Mouse (Mus musculus): Measurements from ENCODE around the gene 4922502D21Rik.
"Not testable (repeated sequence)": the region's sequence is repeated elsewhere in the genome, so short reads cannot be mapped to it uniquely, and the experiment has no call there.

4922502D21Rik gene

GRCm38 (mm10) chr6:129331610-129332009, at the start of gene 4922502D21Rik:
4922502D21Rik (minus strand) TSS chr6:129331796.
- in situ Hi-C loops (cut with MboI; ENCODE audit: low sequenced_read_pairs) = no loop called here

GRCm38 (mm10) chr6:129380454-129380853, 48.9 kb upstream of the 4922502D21Rik start:
- in situ Hi-C loops (cut with MboI; ENCODE audit: low sequenced_read_pairs) = loop anchor here (10.0 kb wide), 1 partner anchor 144 kb away; no protein-coding TSS in a partner anchor

GRCm38 (mm10) chr6:129374937-129375471, 43.4 kb upstream of the 4922502D21Rik start:
- in situ Hi-C loops (cut with MboI; ENCODE audit: low sequenced_read_pairs) = no loop called here

GRCm38 (mm10) chr6:129369374-129370132, 38.0 kb upstream of the 4922502D21Rik start:
- in situ Hi-C loops (cut with MboI; ENCODE audit: low sequenced_read_pairs) = loop anchor here (10.0 kb wide), 2 partner anchors 105 to 515 kb away; no protein-coding TSS in a partner anchor

- in situ Hi-C loops (cut with MboI; ENCODE audit: low sequenced_read_pairs) = loop anchor here (10.0 kb wide), 2 partner anchors 101 to 511 kb away; no protein-coding TSS in a partner anchor
These were observed 34.4 kb upstream of the 4922502D21Rik start for GRCm38 (mm10) chr6:129365959-129366359.

GRCm38 (mm10) chr6:129363942-129364341, 32.3 kb upstream of the 4922502D21Rik start:
- in situ Hi-C loops (cut with MboI; ENCODE audit: low sequenced_read_pairs) = loop anchor here (10.0 kb wide), 2 partner anchors 99 to 509 kb away; no protein-coding TSS in a partner anchor

GRCm38 (mm10) chr6:129359515-129359914, 27.9 kb upstream of the 4922502D21Rik start:
- in situ Hi-C loops (cut with MboI; ENCODE audit: low sequenced_read_pairs) = no loop called here

GRCm38 (mm10) chr6:129356430-129356829, 24.8 kb upstream of the 4922502D21Rik start:
- in situ Hi-C loops (cut with MboI; ENCODE audit: low sequenced_read_pairs) = no loop called here

- in situ Hi-C loops (cut with MboI; ENCODE audit: low sequenced_read_pairs) = no loop called here
These were observed 24.2 kb upstream of the 4922502D21Rik start for GRCm38 (mm10) chr6:129355774-129356173.

- in situ Hi-C loops (cut with MboI; ENCODE audit: low sequenced_read_pairs) = no loop called here
These were observed 19.5 kb upstream of the 4922502D21Rik start for GRCm38 (mm10) chr6:129351091-129351490.

- in situ Hi-C loops (cut with MboI; ENCODE audit: low sequenced_read_pairs) = no loop called here
These were observed 18.1 kb upstream of the 4922502D21Rik start for GRCm38 (mm10) chr6:129349524-129350352.

- in situ Hi-C loops (cut with MboI; ENCODE audit: low sequenced_read_pairs) = no loop called here
These were observed 12.8 kb upstream of the 4922502D21Rik start for GRCm38 (mm10) chr6:129344408-129344807.

- in situ Hi-C loops (cut with MboI; ENCODE audit: low sequenced_read_pairs) = not testable (repeated sequence)
These were observed 10.8 kb upstream of the 4922502D21Rik start, which contains the start of gene Clec12a for GRCm38 (mm10) chr6:129342391-129342790. Clec12a (plus strand) TSS chr6:129342691.

- in situ Hi-C loops (cut with MboI; ENCODE audit: low sequenced_read_pairs) = no loop called here
These were observed 6.2 kb upstream of the 4922502D21Rik start for GRCm38 (mm10) chr6:129337751-129338150.

GRCm38 (mm10) chr6:129333674-129334078, 2.1 kb upstream of the 4922502D21Rik start:
- in situ Hi-C loops (cut with MboI; ENCODE audit: low sequenced_read_pairs) = no loop called here

- in situ Hi-C loops (cut with MboI; ENCODE audit: low sequenced_read_pairs) = loop anchor here (10.0 kb wide), 1 partner anchor 62 kb away; no protein-coding TSS in a partner anchor
These were observed 4.9 kb downstream of the 4922502D21Rik start for GRCm38 (mm10) chr6:129326568-129327150.

- in situ Hi-C loops (cut with MboI; ENCODE audit: low sequenced_read_pairs) = loop anchor here (10.0 kb wide), 1 partner anchor 61 kb away; no protein-coding TSS in a partner anchor
These were observed 5.6 kb downstream of the 4922502D21Rik start for GRCm38 (mm10) chr6:129326016-129326415.

- in situ Hi-C loops (cut with MboI; ENCODE audit: low sequenced_read_pairs) = no loop called here
These were observed 12.3 kb downstream of the 4922502D21Rik start for GRCm38 (mm10) chr6:129319331-129319730.

GRCm38 (mm10) chr6:129318395-129318794, 13.2 kb downstream of the 4922502D21Rik start:
- in situ Hi-C loops (cut with MboI; ENCODE audit: low sequenced_read_pairs) = no loop called here

- in situ Hi-C loops (cut with MboI; ENCODE audit: low sequenced_read_pairs) = no loop called here
These were observed 15.1 kb downstream of the 4922502D21Rik start for GRCm38 (mm10) chr6:129316463-129316862.
